Mouse (Mus musculus) heart, adult 2 months (tissue): Measurements from ENCODE around the gene Gle1.

ENCODE experiments used
- CTCF ChIP-seq: fragments of 200-600 bp; IDR thresholded peaks from 2 replicates; pipeline ENCODE4 v1.8.1; 2022; ENCODE audit warnings: antibody characterized with exemption, mild to moderate bottlenecking, moderate library complexity
- EP300 ChIP-seq: fragments of 200-500 bp; IDR thresholded peaks from 2 replicates; pipeline ENCODE4 v1.6.1; 2011; ENCODE audit warnings: low read depth, low read length, control low read depth; ENCODE audit not compliant: insufficient read depth
- POLR2A ChIP-seq: fragments of 200-500 bp; IDR thresholded peaks from 2 replicates; pipeline ENCODE4 v1.6.1; 2011; ENCODE audit warnings: mild to moderate bottlenecking, low read depth, low read length, control low read depth; ENCODE audit not compliant: insufficient read depth

DNA sequence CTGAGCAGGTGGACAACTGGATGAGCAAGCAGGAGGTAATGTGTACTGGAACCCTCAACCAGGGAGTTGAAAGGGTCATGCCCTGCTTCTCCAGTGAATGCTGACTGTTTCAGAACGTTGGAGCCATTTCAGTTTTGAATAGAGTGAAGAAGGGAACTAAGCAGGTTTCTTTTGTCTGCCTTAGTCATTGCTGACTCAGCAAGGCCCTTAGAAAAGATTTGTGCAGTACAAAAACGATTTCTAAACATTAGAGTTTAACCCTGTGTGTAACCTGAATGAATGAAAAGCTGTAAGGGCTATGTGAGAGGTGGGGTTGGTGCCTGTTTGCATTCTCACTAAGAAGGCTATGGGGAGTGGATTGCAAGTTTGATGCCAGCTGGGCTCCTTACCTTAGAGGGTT, 56.7 kb downstream of the Gle1 start:
- TF ChIP-seq EP300 (no peak), CTCF (no peak), POLR2A (no peak)
